Mouse (Mus musculus) spleen, postnatal 4 days (tissue): ENCODE measurements around the gene Gm26602.
"Not testable (repeated sequence)": the region's sequence is repeated elsewhere in the genome, so short reads cannot be mapped to it uniquely, and the experiment has no call there.

ENCODE experiments used
- DNase-seq, 2 experiments: peaks; one replicate each; pipeline ENCODE4 v3.0.0; 2022; ENCODE audit warnings: low spot score in 2 of 2

The Gm26602 gene

DNA sequence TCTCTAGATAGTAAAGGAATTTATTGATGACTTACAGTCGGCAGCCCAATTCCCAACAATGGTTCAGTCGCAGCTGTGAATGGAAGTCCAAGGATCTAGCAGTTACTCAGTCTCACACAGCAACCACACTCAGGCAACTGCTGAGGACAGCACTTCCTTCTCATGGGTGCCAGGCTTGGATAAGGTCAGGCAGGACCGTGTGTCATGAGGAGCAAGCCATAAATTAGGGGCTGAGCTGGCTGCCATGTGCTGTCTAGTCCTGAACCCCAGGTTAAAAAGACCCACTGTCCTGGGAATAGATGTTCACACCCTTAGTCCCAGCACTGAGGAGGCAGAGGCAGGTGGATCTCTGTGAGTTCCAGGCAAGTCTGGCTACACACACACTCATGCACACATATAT lies 25.7 kb upstream of the Gm26602 start:
- DNase-seq, result not testable (repeated sequence)

DNA sequence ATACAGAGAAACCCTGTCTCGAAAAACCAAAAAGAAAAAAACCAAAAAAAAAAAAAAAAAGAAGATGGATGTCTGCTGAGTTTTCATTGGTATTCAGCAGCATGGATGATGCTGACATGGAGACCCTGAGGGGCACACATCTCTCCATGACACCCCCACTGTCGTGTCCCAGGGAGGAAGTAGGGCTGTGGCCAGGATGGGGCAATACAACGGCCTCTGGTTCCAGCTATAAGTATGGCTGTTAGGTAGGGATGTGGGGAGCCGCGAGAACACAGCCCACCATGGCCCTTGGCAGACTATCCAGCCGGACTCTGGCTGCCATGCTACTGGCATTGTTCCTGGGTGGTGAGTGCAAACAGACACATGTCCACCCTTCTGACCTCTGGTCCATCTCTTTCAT lies 24.6 kb upstream of the Gm26602 start, which contains the start of gene Elane:
Elane (plus strand) TSS at position 194 of the 400 bp plus-strand sequence.
- DNase-seq, result no peak

DNA sequence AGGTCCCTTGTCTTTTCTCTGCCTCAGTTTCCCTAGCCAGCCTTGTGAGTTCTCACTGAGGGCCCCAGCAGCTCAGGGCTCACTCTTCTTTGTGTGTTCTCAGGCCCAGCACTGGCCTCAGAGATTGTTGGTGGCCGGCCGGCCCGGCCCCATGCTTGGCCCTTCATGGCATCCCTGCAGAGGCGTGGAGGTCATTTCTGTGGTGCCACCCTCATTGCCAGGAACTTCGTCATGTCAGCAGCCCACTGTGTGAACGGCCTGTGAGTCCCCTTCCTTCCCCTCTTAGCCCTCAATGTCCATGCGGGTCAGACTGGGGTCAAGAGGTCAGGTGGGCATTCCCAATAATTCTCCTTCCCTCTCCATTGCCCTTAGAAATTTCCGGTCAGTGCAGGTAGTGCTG lies 24.0 kb upstream of the Gm26602 start:
- DNase-seq, result no peak

DNA sequence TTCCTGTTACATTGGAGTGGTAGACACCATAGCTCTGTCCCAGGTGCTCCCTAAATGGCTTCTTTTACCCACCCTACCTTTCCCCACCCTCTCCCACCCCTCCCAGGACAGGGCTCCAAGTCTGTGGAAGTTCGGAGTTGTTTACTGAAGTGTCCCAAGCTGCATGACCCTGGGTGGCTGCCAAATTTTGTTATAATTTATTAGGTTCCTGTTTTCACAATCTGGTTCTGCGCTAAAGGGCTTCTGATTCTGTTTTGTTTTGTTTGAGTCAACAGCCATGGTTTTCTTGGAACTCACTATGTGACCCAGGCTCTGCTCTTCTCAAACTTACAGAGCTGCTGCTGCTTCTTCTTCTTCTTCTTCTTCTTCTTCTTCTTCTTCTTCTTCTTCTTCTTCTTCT lies 21.3 kb upstream of the Gm26602 start:
- DNase-seq, result no peak

DNA sequence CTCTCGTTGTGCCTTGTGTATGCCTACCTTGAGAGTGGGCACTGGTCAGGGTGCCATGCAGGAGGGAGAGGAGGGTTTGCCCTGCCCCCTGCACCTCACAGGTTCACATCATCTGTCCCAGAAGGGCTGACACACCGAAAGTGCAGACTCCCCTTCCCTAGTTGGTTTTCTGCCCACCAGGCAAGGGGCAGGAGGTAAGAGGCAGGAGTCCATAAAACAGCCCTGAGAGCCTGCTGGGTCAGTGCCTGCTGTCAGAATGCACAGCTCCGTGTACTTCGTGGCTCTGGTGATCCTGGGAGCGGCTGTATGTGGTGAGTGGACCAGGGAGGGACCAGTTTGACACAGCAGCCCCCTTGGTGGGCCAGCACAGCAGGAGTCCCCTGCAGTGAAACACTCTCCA lies 20.0 kb upstream of the Gm26602 start, which contains the start of gene Cfd:
Cfd (plus strand) TSS at position 184 of the 400 bp plus-strand sequence.
- DNase-seq, result no peak

DNA sequence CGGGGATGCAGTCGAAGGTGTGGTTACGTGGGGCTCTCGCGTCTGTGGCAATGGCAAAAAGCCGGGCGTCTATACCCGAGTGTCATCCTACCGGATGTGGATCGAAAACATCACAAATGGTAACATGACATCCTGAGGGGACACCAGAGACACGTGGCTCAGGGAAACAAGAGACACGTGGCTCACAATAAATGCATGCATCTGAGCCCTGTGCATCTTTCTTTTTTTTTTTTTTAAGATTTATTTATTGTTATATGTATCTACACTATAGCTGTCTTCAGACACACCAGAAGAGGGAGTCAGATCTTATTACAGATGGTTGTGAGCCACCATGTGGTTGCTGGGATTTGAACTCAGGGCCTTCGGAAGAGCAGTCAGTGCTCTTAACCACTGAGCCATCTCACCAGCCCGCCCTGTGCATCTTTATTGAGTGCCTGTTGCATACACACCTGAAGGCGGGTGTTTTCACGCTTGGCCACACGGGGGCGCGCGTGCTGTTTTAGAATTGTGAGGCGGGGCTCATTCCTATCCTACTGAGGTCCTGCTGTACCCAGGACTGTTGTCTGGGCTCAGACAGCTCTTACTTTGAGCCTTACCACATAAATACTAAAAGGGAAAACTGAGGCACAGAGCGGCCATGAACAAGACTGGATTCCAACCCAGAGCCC lies 18.1 kb upstream of the Gm26602 start:
- peak; percentile 85 to 96 for DNase-seq

DNA sequence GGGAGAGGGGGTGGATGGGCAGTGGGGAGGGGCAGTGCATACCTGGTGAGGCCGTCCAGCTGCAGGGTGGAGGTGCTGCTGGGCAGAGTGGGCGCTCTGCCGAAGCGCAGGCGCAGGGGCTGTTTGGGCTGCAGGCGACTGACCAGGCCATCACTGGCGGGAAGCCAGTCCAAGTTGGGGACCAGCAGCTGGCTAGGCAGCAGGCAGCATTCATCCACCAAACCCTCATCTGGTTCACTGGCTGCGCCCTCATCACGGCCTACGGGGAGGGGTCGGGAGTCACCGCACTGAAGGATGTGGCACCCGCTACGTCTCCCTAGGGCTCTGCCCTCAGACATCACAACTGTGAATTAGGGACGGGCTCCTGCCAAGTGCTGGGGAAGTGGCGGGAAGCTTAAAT lies 14.3 kb upstream of the Gm26602 start:
- no peak for DNase-seq

DNA sequence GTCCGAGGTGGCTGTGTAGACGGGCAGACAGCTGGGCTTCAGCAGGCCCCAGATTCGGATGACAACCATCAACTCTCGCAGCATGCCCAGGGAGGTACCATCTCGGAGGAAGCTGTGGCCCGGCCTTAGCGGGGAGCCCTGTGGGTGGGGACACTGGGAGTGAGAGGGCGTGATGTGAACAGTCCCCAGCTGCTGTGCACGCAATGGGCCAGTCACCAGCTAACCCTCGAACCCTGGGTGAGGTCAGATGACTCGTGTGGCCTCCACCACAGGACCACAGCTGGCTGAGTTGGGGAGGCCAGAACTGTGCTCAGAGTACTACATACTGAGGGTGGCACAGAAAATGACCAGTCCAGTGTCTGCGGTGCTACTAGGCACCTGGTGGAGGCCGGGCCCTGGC lies 13.8 kb upstream of the Gm26602 start:
- DNase-seq, result no peak

DNA sequence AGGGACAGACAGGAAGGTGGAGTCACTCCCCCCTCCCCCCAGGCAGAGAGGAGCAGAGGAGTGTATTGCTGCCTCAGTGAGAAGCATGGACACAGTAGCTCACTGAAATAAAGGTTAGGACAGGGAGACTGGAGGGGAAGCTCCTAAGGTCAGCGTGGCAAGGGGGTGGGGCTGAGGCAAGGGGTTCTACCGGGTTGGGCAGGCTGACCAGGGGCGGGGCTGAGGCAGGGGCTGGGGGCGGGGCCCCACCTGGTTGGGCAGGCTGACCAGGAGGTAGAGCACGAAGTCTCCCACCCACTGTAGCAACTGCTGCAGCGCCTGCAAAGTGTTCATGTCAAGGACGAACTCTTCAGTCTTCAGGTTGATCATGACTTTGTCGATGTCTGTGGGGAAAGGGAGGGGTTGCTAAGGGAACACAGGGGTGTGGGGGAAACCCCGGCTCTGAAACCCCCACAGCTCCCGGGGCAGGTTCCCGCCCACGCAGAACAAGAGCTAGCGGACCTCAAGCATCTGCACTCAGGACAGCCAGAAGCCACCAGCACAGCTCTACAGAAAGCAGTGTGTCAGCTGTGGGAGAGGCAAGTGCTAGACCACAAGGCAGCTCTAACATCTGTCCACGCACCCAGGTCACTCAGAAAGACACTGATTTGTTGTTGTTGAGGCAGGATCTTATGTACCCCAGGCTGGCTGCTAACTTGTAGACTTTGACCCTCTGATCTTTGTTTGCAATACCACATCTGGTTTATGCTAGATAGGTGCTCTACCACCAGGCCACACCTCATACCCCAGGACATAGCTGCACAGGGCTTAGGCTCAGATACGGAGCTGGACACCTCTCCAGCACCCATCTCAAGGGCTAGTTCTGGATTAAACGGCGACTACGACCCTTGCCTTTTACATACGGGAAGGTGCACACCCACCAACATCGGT lies 13.1 kb upstream of the Gm26602 start:
- no peak for DNase-seq

DNA sequence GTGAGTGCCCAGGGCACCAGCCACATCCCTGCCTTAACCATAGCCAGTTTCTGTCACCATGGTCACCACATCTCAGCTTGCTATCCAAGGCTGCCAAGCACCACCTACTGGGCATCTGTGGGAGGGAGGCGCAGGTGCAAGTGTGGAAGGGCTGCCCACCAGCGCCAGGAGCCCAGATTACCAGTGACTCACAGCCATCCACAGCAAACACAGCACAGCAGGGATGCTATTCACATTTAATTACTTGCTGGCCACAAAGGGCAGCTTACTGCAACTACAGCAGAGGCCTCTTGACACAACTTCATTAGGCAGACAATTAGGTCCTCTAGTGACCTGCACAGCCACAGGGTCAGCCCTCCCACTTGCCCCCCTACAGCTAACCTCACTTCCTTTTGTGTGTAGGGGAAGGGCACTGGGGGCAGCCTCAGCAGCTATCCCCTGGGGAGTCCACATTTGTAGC lies 9.7 kb upstream of the Gm26602 start:
- no peak for DNase-seq

DNA sequence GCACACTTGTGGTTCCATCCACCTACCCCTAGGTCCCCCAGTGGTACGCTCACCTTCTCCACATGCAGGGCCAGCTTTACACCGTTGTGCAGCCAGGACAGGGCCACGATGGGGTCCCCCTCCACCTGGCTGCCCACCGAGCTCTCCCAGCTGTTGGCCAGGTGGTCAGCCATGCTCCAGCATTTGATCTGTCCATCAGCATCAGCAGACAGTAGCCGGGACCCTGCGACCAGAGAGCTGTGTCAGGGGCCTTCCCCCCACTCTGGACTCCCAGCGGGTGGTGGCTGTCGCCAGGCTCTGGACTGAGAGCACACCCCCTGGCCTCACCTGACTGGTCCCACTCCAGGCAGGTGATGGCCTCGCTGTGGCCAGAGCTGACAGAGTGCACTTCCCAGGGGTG lies 3.9 kb upstream of the Gm26602 start:
- no peak for DNase-seq

DNA sequence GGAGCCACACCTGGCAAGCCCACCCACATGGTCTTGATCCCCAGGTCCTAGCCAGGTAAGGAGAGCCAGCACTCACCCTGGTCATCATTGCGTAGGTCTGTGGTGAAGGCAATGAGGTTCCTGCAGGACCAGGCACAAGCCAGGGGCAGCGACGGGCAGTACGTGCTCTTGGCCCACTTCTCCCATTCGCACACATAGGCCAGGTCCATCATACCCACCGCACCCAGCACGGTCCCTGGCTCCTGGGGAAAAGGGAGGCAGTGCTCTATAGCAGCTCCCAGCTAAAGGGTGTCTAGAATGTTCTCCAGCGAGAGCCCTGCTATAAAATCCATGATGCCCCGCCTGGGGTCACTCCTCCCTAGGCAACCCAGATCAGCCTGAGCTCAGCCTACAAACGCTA lies 3.2 kb upstream of the Gm26602 start:
- no peak for DNase-seq

DNA sequence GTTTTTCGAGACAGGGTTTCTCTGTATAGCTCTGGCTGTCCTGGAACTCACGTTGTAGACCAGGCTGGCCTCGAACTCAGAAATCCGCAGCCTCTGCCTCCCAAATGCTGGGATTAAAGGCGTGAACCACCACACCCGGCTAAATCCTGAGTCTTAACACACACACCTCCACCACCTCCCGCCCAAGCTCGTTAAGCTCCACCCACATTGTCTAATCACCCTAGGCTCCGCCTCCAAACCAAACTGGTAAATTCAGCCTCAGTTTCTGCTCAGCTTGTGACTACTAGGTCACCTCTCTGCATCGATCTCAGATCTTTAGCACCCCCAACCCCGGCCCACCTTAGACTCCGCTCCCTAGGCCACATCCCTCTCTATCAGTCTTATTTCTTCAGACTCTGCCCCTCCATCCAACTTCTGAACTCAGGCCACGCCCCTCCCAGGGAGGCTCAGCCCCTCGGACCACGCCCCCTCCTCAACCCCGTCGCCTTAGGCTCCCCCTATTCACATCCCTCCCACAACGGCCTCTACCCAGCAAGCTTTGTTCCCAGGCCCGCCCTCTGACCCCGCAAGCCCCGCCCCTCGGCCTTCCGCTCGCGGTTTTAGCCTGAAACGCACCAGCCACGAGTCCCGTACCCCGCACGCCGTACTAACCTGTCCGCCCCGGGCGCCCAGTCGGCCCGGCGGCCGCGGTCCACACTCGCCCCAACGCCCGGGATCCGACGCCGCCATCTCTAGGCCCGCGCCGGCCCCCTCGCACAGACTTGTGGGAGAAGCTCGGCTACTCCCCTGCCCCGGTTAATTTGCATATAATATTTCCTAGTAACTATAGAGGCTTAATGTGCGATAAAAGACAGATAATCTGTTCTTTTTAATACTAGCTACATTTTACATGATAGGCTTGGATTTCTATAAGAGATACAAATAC lies 2.2 kb upstream of the Gm26602 start, which contains the start of gene Med16:
Med16 (minus strand) TSS at position 757 of the 925 bp plus-strand sequence.
- DNase-seq, result peak; percentile 96 to 97

DNA sequence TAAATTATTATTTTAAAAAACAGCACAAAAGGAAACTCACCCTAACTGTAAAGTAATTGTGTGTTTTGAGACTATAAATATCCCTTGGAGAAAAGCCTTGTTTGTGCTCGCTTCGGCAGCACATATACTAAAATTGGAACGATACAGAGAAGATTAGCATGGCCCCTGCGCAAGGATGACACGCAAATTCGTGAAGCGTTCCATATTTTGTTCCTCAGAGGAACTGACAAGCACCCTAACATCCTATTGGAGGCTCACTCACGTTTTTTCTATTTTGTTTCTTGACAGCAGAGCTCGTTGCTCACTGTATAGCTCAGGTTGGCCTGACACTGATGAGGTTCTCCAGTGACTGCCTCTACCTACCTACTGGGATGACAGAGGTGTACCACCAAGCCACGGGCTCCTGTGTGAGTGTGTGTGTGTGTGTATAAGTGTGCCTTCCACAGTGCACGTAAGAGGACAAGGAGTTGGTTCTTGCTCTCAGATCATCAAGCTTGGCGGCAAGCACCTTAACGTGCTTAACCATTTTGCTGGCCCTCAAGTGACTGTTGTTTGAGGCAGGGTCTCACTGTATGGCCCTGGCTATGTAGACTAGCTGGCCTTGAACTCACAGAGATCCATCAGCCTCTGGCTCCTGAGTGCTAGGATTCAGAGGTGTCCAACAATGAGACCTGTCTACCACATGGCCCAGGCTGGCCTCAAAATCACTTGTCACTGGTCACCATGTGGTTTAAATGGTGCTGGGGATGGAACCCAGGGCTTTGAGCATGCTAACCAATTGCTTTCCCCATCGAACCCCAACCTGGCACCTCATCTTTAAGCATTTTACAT lies 1.3 kb upstream of the Gm26602 start:
- no peak for DNase-seq

DNA sequence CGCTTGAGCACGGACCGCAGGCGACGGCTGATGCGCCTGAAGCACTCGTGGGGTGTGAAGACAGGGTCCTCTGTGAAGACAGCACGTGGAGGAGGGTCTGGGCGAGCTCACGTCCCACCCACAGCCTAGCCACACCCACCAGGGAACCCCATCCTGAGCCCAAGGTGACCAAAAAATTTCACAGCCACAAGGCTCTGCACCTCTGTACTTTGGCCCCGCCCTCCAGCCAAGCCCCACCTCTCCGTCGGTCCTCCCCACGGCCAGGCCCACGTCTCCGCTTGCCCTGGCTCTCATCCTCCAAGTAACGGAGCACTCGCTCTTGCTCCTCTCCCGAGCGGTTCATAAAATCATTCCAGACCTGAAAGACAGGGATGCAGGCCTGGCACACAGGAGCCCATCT lies 1.8 kb downstream of the Gm26602 start:
- DNase-seq, result peak in 1 of 2 experiments; percentile 23

DNA sequence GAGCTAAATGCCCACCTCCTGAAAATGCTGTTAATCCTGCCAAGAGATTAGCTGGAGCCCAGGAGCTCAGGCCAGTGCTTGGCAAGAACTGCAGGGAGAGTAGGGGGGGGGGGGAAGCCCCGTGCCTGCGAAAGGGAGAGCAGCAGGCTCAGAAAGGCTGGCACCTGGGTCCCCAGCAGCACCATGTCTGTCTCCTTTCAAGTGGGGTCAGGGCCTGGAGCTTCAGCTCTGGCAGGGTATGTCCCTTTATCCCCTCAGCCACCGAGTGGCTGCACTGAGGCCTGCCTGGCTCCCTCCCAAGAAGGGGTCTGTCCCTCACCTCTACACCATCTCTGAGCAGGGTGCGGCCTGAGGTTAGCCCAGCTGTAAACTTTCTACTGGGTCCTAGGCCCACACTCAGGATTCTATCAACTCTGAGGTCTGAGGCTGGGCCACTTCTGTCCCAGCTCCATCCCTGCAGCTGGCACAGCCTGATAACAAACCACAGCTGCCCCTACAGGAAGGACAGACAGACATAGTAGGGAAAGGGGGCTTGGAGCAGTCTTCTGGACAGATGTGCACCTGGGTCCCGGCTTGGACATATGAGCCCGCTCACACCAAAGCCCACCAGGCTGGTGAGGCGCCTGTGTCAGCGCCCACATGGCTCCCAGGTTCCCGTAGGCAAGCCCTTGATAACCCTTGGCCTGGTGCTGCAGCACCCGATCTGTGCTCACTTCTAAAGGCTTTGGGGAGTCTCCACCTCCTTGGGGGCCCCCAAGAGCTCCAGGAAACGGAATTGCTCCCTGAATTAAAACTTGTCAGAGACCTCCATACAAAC lies 3.7 kb downstream of the Gm26602 start:
- peak in 1 of 2 experiments; percentile 46 for DNase-seq

DNA sequence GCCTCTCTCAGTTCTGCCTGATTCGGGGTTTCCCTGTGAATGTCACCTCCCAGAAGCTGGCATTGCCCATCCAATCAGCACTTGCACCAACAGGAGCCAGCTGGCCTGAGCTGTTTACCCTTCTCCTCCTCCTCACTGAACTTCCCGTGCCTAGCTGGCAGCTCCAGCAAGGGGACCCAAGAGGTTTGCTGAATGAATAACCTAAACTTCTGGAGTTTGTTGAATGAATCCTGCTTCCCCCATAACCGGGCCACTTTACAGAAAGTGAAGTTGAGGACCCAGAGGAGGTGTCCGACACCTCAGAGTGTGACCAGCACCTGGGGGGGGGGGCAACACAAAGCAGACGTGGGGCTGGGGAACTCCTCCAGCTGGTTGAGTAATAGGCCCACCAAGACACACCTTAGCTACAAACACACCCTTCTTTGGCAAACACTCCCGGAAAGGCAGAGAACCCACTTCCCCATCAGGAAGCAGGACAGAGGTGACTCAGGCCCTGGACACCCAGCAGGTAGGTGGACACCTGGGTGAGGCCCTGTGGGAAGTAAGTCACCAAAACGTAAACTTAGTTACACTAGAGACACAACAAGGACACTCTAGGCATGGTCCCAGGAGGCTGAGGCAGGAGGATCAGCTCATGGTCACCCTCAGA lies 4.4 kb downstream of the Gm26602 start:
- no peak for DNase-seq

DNA sequence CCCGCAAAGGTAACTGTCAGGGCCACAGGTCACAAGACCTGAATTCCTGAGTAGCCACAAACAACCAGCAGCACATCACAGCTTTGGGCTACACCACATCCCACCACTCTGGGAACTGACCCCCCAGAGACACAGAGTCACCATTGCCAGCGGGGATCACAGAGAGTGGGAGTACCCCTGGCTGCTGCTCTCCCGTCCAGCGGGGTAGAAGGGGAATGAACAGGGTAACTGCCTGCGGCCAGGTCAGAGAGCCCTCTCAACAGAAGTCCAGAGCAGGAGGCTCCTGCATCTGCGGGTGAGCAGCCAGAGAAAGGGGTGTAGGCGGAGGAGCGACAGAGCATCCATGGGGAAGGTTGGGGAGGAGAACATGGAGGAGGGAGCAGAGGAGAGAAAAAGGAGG lies 5.4 kb downstream of the Gm26602 start:
- DNase-seq, result peak in 1 of 2 experiments; percentile 29

DNA sequence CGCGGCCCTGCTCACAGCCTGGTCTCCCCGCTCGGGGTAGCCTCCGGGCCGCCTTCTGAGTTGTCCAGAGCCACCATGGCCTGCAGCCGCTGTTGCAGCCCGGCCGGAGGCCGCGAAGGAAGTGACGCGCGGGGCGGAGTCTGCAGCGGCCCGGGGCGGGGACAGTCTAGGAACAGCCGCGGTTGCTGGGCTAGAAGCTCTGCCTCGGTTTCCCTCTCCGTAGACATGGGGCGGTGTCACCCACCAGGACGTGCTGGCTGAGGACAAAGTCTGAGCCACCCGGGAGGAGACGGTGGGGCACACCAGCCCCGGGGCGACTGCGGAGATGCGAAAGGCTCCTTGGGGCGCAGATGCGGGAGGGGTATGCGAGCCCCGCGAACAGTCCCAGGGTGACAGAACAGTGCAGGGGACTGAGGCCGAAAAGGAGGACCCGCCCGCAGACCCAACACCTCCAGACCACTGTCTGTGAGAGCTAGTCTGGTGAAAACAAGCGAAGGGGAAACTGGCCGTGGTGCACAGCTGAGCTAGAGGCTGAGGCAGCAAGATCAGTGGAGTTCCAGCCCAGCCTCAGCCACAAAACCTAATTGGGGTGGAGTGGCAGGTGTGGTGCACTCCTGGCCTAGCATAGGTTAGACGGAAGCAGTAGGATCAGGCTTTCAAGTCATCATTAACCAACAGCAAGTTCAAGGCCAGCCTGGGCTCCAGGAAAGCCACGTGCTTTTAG lies 6.3 kb downstream of the Gm26602 start, which contains the start of gene Kiss1r:
Kiss1r (plus strand) TSS at position 164 of the 724 bp plus-strand sequence.
- peak; percentile 89 to 95 for DNase-seq
